Mouse (Mus musculus) monocyte, adult 5-6 weeks (primary cell): Measurements from ENCODE around the gene Patl2. TPM values are rescaled to one million over a fixed set of nuclear protein-coding genes. Genes with fewer than 3 reads are reported as not detected.
"Not testable (repeated sequence)": the region's sequence is repeated elsewhere in the genome, so short reads cannot be mapped to it uniquely, and the experiment has no call there.

Source experiments
- ATAC-seq: fragments of 153-309, 156-312 bp; replicated peaks from 2 replicates; pipeline ENCODE4 v1.8.0; 2017; ENCODE audit warnings: mild to moderate bottlenecking; ENCODE audit not compliant: low TSS enrichment, insufficient number of reproducible peaks, severe bottlenecking, poor library complexity, low FRiP score
- total RNA-seq: library from RNA; stranded (forward); fragments of 200-1000, 200-491, 200-594 nt; gene quantifications from 3 replicates; pipeline ENCODE4 v1.2.3, GENCODE M21; 2017

Patl2 gene
- total RNA-seq, 1 experiment from 2014 or later: not detected

- ATAC-seq: peak; percentile 40; the same call in 1 of the 2 replicates
Observed at GRCm38 (mm10) chr2:122108101-122108500, 77.9 kb downstream of the Patl2 start.

DNA sequence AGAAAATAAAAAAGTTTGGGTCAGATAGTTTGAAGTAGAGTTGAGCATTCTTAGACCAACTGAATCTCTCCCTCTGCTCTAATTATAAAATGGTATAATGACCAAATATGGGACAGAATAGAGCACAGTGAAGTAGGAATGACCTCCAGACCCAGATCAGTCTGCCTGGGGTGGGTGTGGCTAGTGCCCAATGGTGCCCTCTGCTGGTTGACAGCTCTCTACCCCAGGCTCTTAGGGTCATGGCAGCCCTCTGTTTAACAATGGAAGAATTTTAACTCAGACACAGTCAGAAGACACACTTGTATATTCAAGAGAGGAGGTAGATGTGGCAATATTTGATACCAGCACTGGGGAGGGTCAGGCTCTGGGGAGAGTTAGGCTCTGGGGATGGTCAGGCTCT is 83.9 kb downstream of the Patl2 start:
- ATAC-seq: peak; percentile 69; the same call in 1 of the 2 replicates

- ATAC-seq: not testable (repeated sequence)
Observed at GRCm38 (mm10) chr2:122097686-122098085, 88.3 kb downstream of the Patl2 start.

DNA sequence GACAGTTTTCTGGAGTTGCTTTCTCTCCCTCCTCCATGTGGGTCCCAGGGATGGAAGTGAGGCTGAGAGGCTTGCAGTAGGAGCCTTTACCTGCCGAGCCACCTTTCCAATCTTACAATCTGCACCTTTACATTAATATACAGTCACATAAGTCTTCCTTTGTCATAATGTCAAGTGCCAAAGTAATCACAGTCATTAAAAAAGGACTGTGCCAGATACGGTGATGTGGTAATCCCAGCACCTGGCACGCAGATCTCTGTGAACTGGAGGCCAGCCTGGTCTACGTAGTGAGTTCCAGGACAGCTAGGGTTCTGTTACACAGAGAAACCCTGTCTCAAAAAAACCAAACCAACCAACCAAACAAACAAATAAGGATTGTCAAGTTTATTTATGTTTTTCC is 92.1 kb downstream of the Patl2 start:
- no peak for ATAC-seq

GRCm38 (mm10) chr2:122086446-122086845 is 99.5 kb downstream of the Patl2 start:
- ATAC-seq: no peak

DNA sequence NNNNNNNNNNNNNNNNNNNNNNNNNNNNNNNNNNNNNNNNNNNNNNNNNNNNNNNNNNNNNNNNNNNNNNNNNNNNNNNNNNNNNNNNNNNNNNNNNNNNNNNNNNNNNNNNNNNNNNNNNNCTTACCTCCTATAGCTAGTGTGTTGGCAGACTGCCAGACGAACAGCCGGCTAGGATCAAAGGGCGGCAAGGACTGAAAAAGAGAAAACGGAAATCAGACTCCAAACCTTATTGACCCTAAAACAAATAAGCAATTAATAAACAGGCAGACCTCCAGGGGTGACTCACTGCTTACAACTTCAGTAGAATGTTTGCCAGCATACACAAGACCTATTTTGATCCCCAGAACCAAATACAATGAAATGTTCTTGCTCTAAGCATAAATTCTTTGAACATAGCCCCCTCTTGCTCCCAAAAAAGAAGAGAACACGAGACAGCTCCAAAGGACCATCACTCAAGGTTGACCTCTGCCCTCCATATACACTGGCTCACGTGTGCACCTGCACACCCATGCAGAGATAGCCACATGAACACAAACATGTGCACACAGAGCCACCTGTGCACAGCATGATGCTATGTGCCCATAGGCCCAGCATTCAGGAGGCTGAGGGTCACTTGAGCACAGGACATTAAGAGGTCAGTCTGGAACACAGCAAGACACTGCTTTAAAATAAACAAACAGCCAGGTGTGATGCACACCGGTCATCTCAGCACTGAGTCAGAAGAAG is 104.1 kb downstream of the Patl2 start:
- no peak for ATAC-seq

Other genes starting within 250 kb of the Patl2 start
- 54.6 to 90.1 TPM (median 59.7 TPM) in 3 replicates for gene Ctdspl2, start 230.2 kb downstream of the Patl2 start, total RNA-seq
- 0.75 TPM in 1 of 3 replicates, not detected in the others for gene Mageb3, start 230.1 kb downstream of the Patl2 start, total RNA-seq
- 29.4 to 41.8 TPM (median 34.8 TPM) in 3 replicates for gene Eif3j1, start 157.6 kb downstream of the Patl2 start, total RNA-seq
- 20.2 to 28.8 TPM (median 21.4 TPM) in 3 replicates for gene Spg11, start 67.8 kb downstream of the Patl2 start, total RNA-seq
- gene B2m, start 38.5 kb downstream of the Patl2 start, total RNA-seq: 4,524 to 5,565 TPM (median 5,404 TPM) in 3 replicates
- not detected in 3 replicates for gene Trim69, start 25.5 kb downstream of the Patl2 start, total RNA-seq
- 1.0 TPM in 1 of 3 replicates, not detected in the others for gene Terb2, start 83 bp upstream of the Patl2 start, total RNA-seq
- gene Sord, start 48.6 kb upstream of the Patl2 start, total RNA-seq: 16.8 to 33.8 TPM (median 23.5 TPM) in 3 replicates
- not detected in 3 replicates for gene Duox2, start 112.3 kb upstream of the Patl2 start, total RNA-seq
- gene Duoxa2, start 112.7 kb upstream of the Patl2 start, total RNA-seq: not detected in 3 replicates
- gene Duoxa1, start 127.5 kb upstream of the Patl2 start, total RNA-seq: not detected in 3 replicates
- gene Duox1, start 129.5 kb upstream of the Patl2 start, total RNA-seq: not detected in 3 replicates
- gene Shf, start 183.0 kb upstream of the Patl2 start, total RNA-seq: 0.78 to 3.5 TPM (median 1.3 TPM) in 3 replicates
- 49.1 to 75.5 TPM (median 56.6 TPM) in 3 replicates for gene Slc28a2, start 240.3 kb upstream of the Patl2 start, total RNA-seq